Comparison of ENCODE assay signal across 13 mouse cellular contexts in genomic region chr11:95072136-95072535, GRCm38 (mm10). TPM values are rescaled to one million over a fixed set of nuclear protein-coding genes. Genes with fewer than 3 reads are reported as not detected.
DNase-seq lines count a peak whose midpoint lies in the region; ATAC-seq and TF ChIP-seq lines count a peak whose summit lies in the region.
"Had no signal": no experiment of that assay in that cellular context is flagged by ENCODE, and none has a peak within 500 bp of the region (broad histone marks: within the 10 kb centered on the region; RNA-seq: fewer than 3 reads in every experiment).

No protein-coding gene starts in this region.

- H3K4me2 ChIP-seq in heart, embryonic 11.5 days, result peak overlapping the region; percentile 22
- 0 out of 2 replicates have a peak overlapping the region, but pooled peaks have one; percentile 5 for H3K4me2 ChIP-seq in limb, embryonic 14.5 days (replicated peaks; ENCODE audit: low read depth, low read length, severe bottlenecking)
- H3K4me2 ChIP-seq in intestine, postnatal 0 days (replicated peaks; ENCODE audit: low read depth), result peak overlapping the region; percentile 73; the same call in 1 of the 2 replicates
- no peak overlapping the region for H3K4me2 ChIP-seq in forebrain, embryonic 13.5 days
- H3K4me2 ChIP-seq: hindbrain, embryonic 15.5 days; neural tube, embryonic 12.5 days had no signal

- no peaks in the 10 kb centered on the region for H3K36me3 ChIP-seq in heart, embryonic 11.5 days (ENCODE audit: control insufficient read depth, insufficient read depth, low read length)
- H3K36me3 ChIP-seq in limb, embryonic 14.5 days (ENCODE audit: control insufficient read depth, insufficient read depth, low read length), result no peaks in the 10 kb centered on the region
- no peaks in the 10 kb centered on the region for H3K36me3 ChIP-seq in limb, embryonic 10.5 days
- no peaks in the 10 kb centered on the region for H3K36me3 ChIP-seq in ES-Bruce4 (ENCODE audit: control insufficient read depth, insufficient read depth, low read length, poor library complexity, severe bottlenecking)
- H3K36me3 ChIP-seq in intestine, postnatal 0 days (ENCODE audit: control insufficient read depth, insufficient read depth), result peaks cover 4% of the 10 kb centered on the region; the same call in 1 of the 2 replicates
- H3K36me3 ChIP-seq in forebrain, embryonic 13.5 days (ENCODE audit: poor library complexity, severe bottlenecking), result no peaks in the 10 kb centered on the region
- H3K36me3 ChIP-seq: hindbrain, embryonic 15.5 days; limb, embryonic 15.5 days; neural tube, embryonic 12.5 days had no signal

- ATAC-seq in heart, embryonic 11.5 days (replicated peaks; ENCODE audit: insufficient number of reproducible peaks, low FRiP score, low TSS enrichment), result no peak
- ATAC-seq in limb, embryonic 14.5 days (ENCODE audit: low FRiP score, low read depth), result no peak
- ATAC-seq in intestine, postnatal 0 days, result no peak
- no peak for ATAC-seq in forebrain, embryonic 13.5 days
- ATAC-seq: Patski had no signal

- no peak for TF ChIP-seq CTCF in ES-Bruce4 (IDR thresholded peaks at IDR 0.05; ENCODE audit: low read depth, low read length)
- no peak for TF ChIP-seq CTCF in intestine, postnatal 0 days (IDR thresholded peaks at IDR 0.05; ENCODE audit: low read depth)

- DNase-seq in heart, adult 18-20 months, result no peak
- DNase-seq in limb, embryonic 14.5 days (ENCODE audit: low spot score), result no peak
- DNase-seq in limb, embryonic 10.5 days (ENCODE audit: low spot score), result no peak
- DNase-seq: gastrocnemius, postnatal 25 days; midbrain, embryonic 14.5 days had no signal

- H3K9me3 ChIP-seq in heart, embryonic 11.5 days (replicated peaks; ENCODE audit: control insufficient read depth, low read length), result no peaks in the 10 kb centered on the region
- no peaks in the 10 kb centered on the region for H3K9me3 ChIP-seq in limb, embryonic 14.5 days (ENCODE audit: control insufficient read depth, low read length)
- no peaks in the 10 kb centered on the region for H3K9me3 ChIP-seq in limb, embryonic 10.5 days (replicated peaks)
- no peaks in the 10 kb centered on the region for H3K9me3 ChIP-seq in ES-Bruce4 (replicated peaks; ENCODE audit: control insufficient read depth, insufficient read depth, low read length, poor library complexity, severe bottlenecking)
- no peaks in the 10 kb centered on the region for H3K9me3 ChIP-seq in intestine, postnatal 0 days (ENCODE audit: control insufficient read depth)
- H3K9me3 ChIP-seq in forebrain, embryonic 13.5 days (replicated peaks), result no peaks in the 10 kb centered on the region
- H3K9me3 ChIP-seq: hindbrain, embryonic 15.5 days; limb, embryonic 15.5 days; neural tube, embryonic 12.5 days had no signal

- no peak for TF ChIP-seq EP300 in ES-Bruce4 (IDR thresholded peaks at IDR 0.05; ENCODE audit: insufficient read depth, low read depth, low read length)

- TF ChIP-seq POLR2A in limb, embryonic 14.5 days (IDR thresholded peaks at IDR 0.05; ENCODE audit: borderline replicate concordance, extremely low read depth, insufficient read depth, insufficient read length), result no peak
- TF ChIP-seq POLR2A in ES-Bruce4 (IDR thresholded peaks at IDR 0.05; ENCODE audit: insufficient read depth, low read length), result no peak

- peaks cover 13% of the 10 kb centered on the region for H3K27me3 ChIP-seq in heart, embryonic 11.5 days (ENCODE audit: control insufficient read depth, insufficient read depth, low read length)
- peaks cover 29% of the 10 kb centered on the region for H3K27me3 ChIP-seq in limb, embryonic 14.5 days (ENCODE audit: control insufficient read depth, insufficient read depth, low read length)
- H3K27me3 ChIP-seq in limb, embryonic 10.5 days (ENCODE audit: low read depth, poor library complexity, severe bottlenecking), result peaks cover 55% of the 10 kb centered on the region
- H3K27me3 ChIP-seq in ES-Bruce4 (ENCODE audit: control insufficient read depth, insufficient read depth, low read length, poor library complexity, severe bottlenecking), result no peaks in the 10 kb centered on the region
- no peaks in the 10 kb centered on the region for H3K27me3 ChIP-seq in intestine, postnatal 0 days (replicated peaks; ENCODE audit: control insufficient read depth, insufficient read depth, low read length)
- H3K27me3 ChIP-seq in forebrain, embryonic 13.5 days, result peaks cover 33% of the 10 kb centered on the region
- H3K27me3 ChIP-seq: hindbrain, embryonic 15.5 days; Patski had no signal

- peak overlapping the region; percentile 78; the same call in 1 of the 2 replicates for H3K27ac ChIP-seq in heart, embryonic 11.5 days (ENCODE audit: low read depth, low read length)
- no peak overlapping the region for H3K27ac ChIP-seq in limb, embryonic 14.5 days (replicated peaks; ENCODE audit: low read depth, low read length)
- H3K27ac ChIP-seq in limb, embryonic 10.5 days, result no peak overlapping the region; the same call in 1 of the 2 replicates
- H3K27ac ChIP-seq in ES-Bruce4 (ENCODE audit: insufficient read depth, low read length), result no peak overlapping the region
- H3K27ac ChIP-seq in intestine, postnatal 0 days (ENCODE audit: low read depth, low read length), result peak overlapping the region; percentile 23; the same call in 1 of the 2 replicates
- H3K27ac ChIP-seq in forebrain, embryonic 13.5 days, result no peak overlapping the region
- H3K27ac ChIP-seq: hindbrain, embryonic 15.5 days; neural tube, embryonic 12.5 days had no signal

- WGBS in heart, embryonic 11.5 days (ENCODE audit: insufficient replicate concordance), result 51% methylated on average over 8 of the region's 8 CpGs
- WGBS in limb, embryonic 14.5 days, result 59% methylated on average over 8 of the region's 8 CpGs
- 70% methylated on average over 8 of the region's 8 CpGs for WGBS in limb, embryonic 10.5 days
- whole genome bisulfite sequencing in intestine, postnatal 0 days, result 93% methylated on average over 8 of the region's 8 CpGs
- 69% methylated on average over 7 of the region's 8 CpGs for WGBS in forebrain, embryonic 13.5 days

- H3K9ac ChIP-seq in heart, embryonic 11.5 days (ENCODE audit: low read depth, low read length), result no peak overlapping the region
- no peak overlapping the region for H3K9ac ChIP-seq in limb, embryonic 14.5 days (ENCODE audit: low read depth, low read length, severe bottlenecking)
- peak overlapping the region; percentile 22 for H3K9ac ChIP-seq in ES-Bruce4 (ENCODE audit: low read depth, poor library complexity, severe bottlenecking)
- no peak overlapping the region for H3K9ac ChIP-seq in intestine, postnatal 0 days (ENCODE audit: low read depth, low read length)
- H3K9ac ChIP-seq in forebrain, embryonic 13.5 days, result no peak overlapping the region
- H3K9ac ChIP-seq: limb, embryonic 15.5 days; neural tube, embryonic 12.5 days had no signal

- H3K4me1 ChIP-seq in heart, embryonic 11.5 days (ENCODE audit: control insufficient read depth, insufficient read depth, low read length), result peaks cover 60% of the 10 kb centered on the region
- peaks cover 18% of the 10 kb centered on the region for H3K4me1 ChIP-seq in limb, embryonic 14.5 days (ENCODE audit: control insufficient read depth, insufficient read depth, low read length)
- peaks cover 23% of the 10 kb centered on the region for H3K4me1 ChIP-seq in limb, embryonic 10.5 days
- H3K4me1 ChIP-seq in ES-Bruce4 (ENCODE audit: control insufficient read depth, insufficient read depth, low read length), result peaks cover 17% of the 10 kb centered on the region
- 0 out of 2 replicates have a peak, but pooled peaks cover 18% of the 10 kb centered on the region for H3K4me1 ChIP-seq in intestine, postnatal 0 days (replicated peaks; ENCODE audit: control insufficient read depth, insufficient read depth, low read length)
- H3K4me1 ChIP-seq in forebrain, embryonic 13.5 days, result peaks cover 16% of the 10 kb centered on the region

- H3K4me3 ChIP-seq in heart, embryonic 11.5 days (ENCODE audit: low read depth, low read length), result no peak overlapping the region
- H3K4me3 ChIP-seq in limb, embryonic 14.5 days (replicated peaks; ENCODE audit: low read length), result no peak overlapping the region
- H3K4me3 ChIP-seq in limb, embryonic 10.5 days, result no peak overlapping the region
- no peak overlapping the region for H3K4me3 ChIP-seq in ES-Bruce4 (ENCODE audit: low read depth, low read length)
- no peak overlapping the region for H3K4me3 ChIP-seq in intestine, postnatal 0 days (ENCODE audit: low read depth, low read length)
- H3K4me3 ChIP-seq in forebrain, embryonic 13.5 days, result no peak overlapping the region
- H3K4me3 ChIP-seq: hindbrain, embryonic 15.5 days; limb, embryonic 15.5 days; neural tube, embryonic 12.5 days had no signal

RNA-seq across cellular contexts. Expression of gene Itga3, which starts 4.5 kb away (rescaled TPM):
- 8.5 and 9.7 TPM in 2 replicates for polyA plus RNA-seq in heart, embryonic 11.5 days (2014; fragmentation: Nextera tagmentation; extraction: Ambion mirVana)
- total RNA-seq in heart, adult 18-20 months (2021), result 10 to 100 TPM in 1 of 2 experiments, 1 to 10 TPM in 1; 8.6 to 10.1 TPM
- polyA plus RNA-seq in limb, embryonic 14.5 days (2012; rRNA removed), result 12.7 and 14.3 TPM in 2 replicates
- polyA plus RNA-seq in limb, embryonic 14.5 days (2014; fragmentation: Nextera tagmentation; extraction: Ambion mirVana), result 8.6 and 10.0 TPM in 2 replicates
- 10.2 and 11.1 TPM in 2 replicates for polyA plus RNA-seq in limb, embryonic 10.5 days (2016; fragmentation: Nextera tagmentation; extraction: Ambion mirVana)
- 86.4 and 92.1 TPM in 2 replicates for polyA plus RNA-seq in ES-Bruce4 (2011; ENCODE audit: insufficient read depth, insufficient read length, low read depth, missing spikeins)
- polyA plus RNA-seq in intestine, postnatal 0 days (2015; fragmentation: Nextera tagmentation; extraction: Ambion mirVana), result 51.3 and 57.9 TPM in 2 replicates
- 2.4 and 3.9 TPM in 2 replicates for polyA plus RNA-seq in forebrain, embryonic 13.5 days (2015; fragmentation: Nextera tagmentation; extraction: Ambion mirVana)

RNA-seq across cellular contexts. Expression of gene Pdk2, which starts 31.0 kb away (rescaled TPM):
- 45.6 and 53.0 TPM in 2 replicates for polyA plus RNA-seq in heart, embryonic 11.5 days (2014; fragmentation: Nextera tagmentation; extraction: Ambion mirVana)
- 100 to 1,000 TPM; 421 to 452 TPM for total RNA-seq in heart, adult 18-20 months (2021)
- 29.6 and 36.3 TPM in 2 replicates for polyA plus RNA-seq in limb, embryonic 14.5 days (2012; rRNA removed)
- polyA plus RNA-seq in limb, embryonic 14.5 days (2014; fragmentation: Nextera tagmentation; extraction: Ambion mirVana), result 34.9 and 38.8 TPM in 2 replicates
- 9.8 and 21.2 TPM in 2 replicates for polyA plus RNA-seq in limb, embryonic 10.5 days (2016; fragmentation: Nextera tagmentation; extraction: Ambion mirVana)
- 9.4 and 9.5 TPM in 2 replicates for polyA plus RNA-seq in ES-Bruce4 (2011; ENCODE audit: insufficient read depth, insufficient read length, low read depth, missing spikeins)
- 53.2 and 57.4 TPM in 2 replicates for polyA plus RNA-seq in intestine, postnatal 0 days (2015; fragmentation: Nextera tagmentation; extraction: Ambion mirVana)
- polyA plus RNA-seq in forebrain, embryonic 13.5 days (2015; fragmentation: Nextera tagmentation; extraction: Ambion mirVana), result 19.7 and 20.2 TPM in 2 replicates

RNA-seq across cellular contexts. Expression of gene Dlx3, which starts 47.8 kb away (rescaled TPM):
- polyA plus RNA-seq in heart, embryonic 11.5 days (2014; fragmentation: Nextera tagmentation; extraction: Ambion mirVana), result 0.30 and 0.40 TPM in 2 replicates
- total RNA-seq in heart, adult 18-20 months (2021), result not detected
- polyA plus RNA-seq in limb, embryonic 14.5 days (2012; rRNA removed), result 8.3 and 8.6 TPM in 2 replicates
- polyA plus RNA-seq in limb, embryonic 14.5 days (2014; fragmentation: Nextera tagmentation; extraction: Ambion mirVana), result 14.3 and 16.3 TPM in 2 replicates
- 6.9 and 9.5 TPM in 2 replicates for polyA plus RNA-seq in limb, embryonic 10.5 days (2016; fragmentation: Nextera tagmentation; extraction: Ambion mirVana)
- polyA plus RNA-seq in ES-Bruce4 (2011; ENCODE audit: insufficient read depth, insufficient read length, low read depth, missing spikeins), result 9.9 and 11.3 TPM in 2 replicates
- polyA plus RNA-seq in intestine, postnatal 0 days (2015; fragmentation: Nextera tagmentation; extraction: Ambion mirVana), result 0.30 and 0.44 TPM in 2 replicates
- polyA plus RNA-seq in forebrain, embryonic 13.5 days (2015; fragmentation: Nextera tagmentation; extraction: Ambion mirVana), result 0.19 TPM in 1 of 2 replicates, not detected in the other
- total RNA-seq: gastrocnemius, postnatal 25 days had no signal
- polyA plus RNA-seq: Patski had no signal

Comparison
In these comparisons a context has a peak if more than half of its experiments do, and no peak if none do; other contexts are left out.
1. H3K27ac ChIP-seq: peak in heart, embryonic 11.5 days (single experiment) and intestine, postnatal 0 days (single experiment); none in limb, embryonic 14.5 days (single experiment), limb, embryonic 10.5 days (single experiment), ES-Bruce4 (single experiment) and forebrain, embryonic 13.5 days (single experiment).